ENCODE assay signal across 9 mouse cellular contexts in genomic region chr1:105780079-105780456, GRCm38 (mm10). TPM values are rescaled to one million over a fixed set of nuclear protein-coding genes. Genes with fewer than 3 reads are reported as not detected.
A peak's percentile ranks its signal among the peaks of the same experiment; 100 is the strongest.
DNase-seq lines count a peak whose midpoint lies in the region; ATAC-seq and TF ChIP-seq lines count a peak whose summit lies in the region.
"Had no signal": no experiment of that assay in that cellular context is flagged by ENCODE, and none has a peak within 500 bp of the region (broad histone marks: within the 10 kb centered on the region; RNA-seq: fewer than 3 reads in every experiment).

No protein-coding gene starts in this region.

- H3K4me1 ChIP-seq in heart, embryonic 12.5 days (replicated peaks) = peaks cover 11% of the 10 kb centered on the region
- H3K4me1 ChIP-seq in ES-E14 (ENCODE audit: control insufficient read depth in 2 of 2, insufficient read depth in 2 of 2, low read length in 2 of 2, poor library complexity in 1 of 2) = no peaks in the 10 kb centered on the region
- no peaks in the 10 kb centered on the region for H3K4me1 ChIP-seq in hindbrain, embryonic 11.5 days (replicated peaks; ENCODE audit: control insufficient read depth, insufficient read depth, low read length)
- H3K4me1 ChIP-seq in midbrain, embryonic 11.5 days (ENCODE audit: control insufficient read depth, insufficient read depth, low read length) = no peaks in the 10 kb centered on the region

- 36% methylated on average over 12 of the region's 12 CpGs for WGBS in heart, embryonic 12.5 days
- WGBS in hindbrain, embryonic 11.5 days = 40% methylated on average over 12 of the region's 12 CpGs
- WGBS in midbrain, embryonic 11.5 days = 39% methylated on average over 12 of the region's 12 CpGs

- H3K27me3 ChIP-seq in heart, embryonic 12.5 days (replicated peaks) = peaks cover 48% of the 10 kb centered on the region
- peaks cover 20% of the 10 kb centered on the region for H3K27me3 ChIP-seq in hindbrain, embryonic 11.5 days (ENCODE audit: control insufficient read depth, insufficient read depth, low read length)
- peaks cover 23% of the 10 kb centered on the region for H3K27me3 ChIP-seq in midbrain, embryonic 11.5 days (ENCODE audit: control insufficient read depth, insufficient read depth, low read length)

- ATAC-seq in heart, embryonic 12.5 days (ENCODE audit: insufficient number of reproducible peaks, low FRiP score) = no peak
- no peak for ATAC-seq in hindbrain, embryonic 11.5 days (ENCODE audit: low FRiP score)
- no peak; the same call in 1 of the 2 replicates for ATAC-seq in midbrain, embryonic 11.5 days (ENCODE audit: low FRiP score)

- no peak overlapping the region for H3K27ac ChIP-seq in heart, embryonic 12.5 days (ENCODE audit: poor library complexity, severe bottlenecking)
- no peak overlapping the region for H3K27ac ChIP-seq in ES-E14 (ENCODE audit: insufficient read depth, low read depth, low read length, poor library complexity, severe bottlenecking)
- H3K27ac ChIP-seq in hindbrain, embryonic 11.5 days (ENCODE audit: low read depth, low read length) = no peak overlapping the region
- no peak overlapping the region for H3K27ac ChIP-seq in midbrain, embryonic 11.5 days (ENCODE audit: low read depth, low read length)

- in situ Hi-C loops in ES-E14 (cut with MboI; ENCODE audit: low sequenced_read_pairs in 2 of 2, unreplicated experiment in 2 of 2) = no loop called here

- H3K9ac ChIP-seq in heart, embryonic 12.5 days = peak overlapping the region; percentile 64; the same call in 1 of the 2 replicates
- H3K9ac ChIP-seq in ES-E14 (ENCODE audit: insufficient read depth, low read depth, low read length, poor library complexity, severe bottlenecking) = no peak overlapping the region; the same call in 1 of the 2 replicates
- H3K9ac ChIP-seq in hindbrain, embryonic 11.5 days (ENCODE audit: low read depth, low read length) = no peak overlapping the region
- peak overlapping the region; percentile 58; the same call in 1 of the 2 replicates for H3K9ac ChIP-seq in midbrain, embryonic 11.5 days (ENCODE audit: low read length)

- H3K36me3 ChIP-seq in heart, embryonic 12.5 days = no peaks in the 10 kb centered on the region
- H3K36me3 ChIP-seq in ES-E14 (ENCODE audit: control insufficient read depth, insufficient read depth, low read length, poor library complexity, severe bottlenecking) = no peaks in the 10 kb centered on the region
- H3K36me3 ChIP-seq in hindbrain, embryonic 11.5 days (ENCODE audit: control insufficient read depth, insufficient read depth, low read length) = no peaks in the 10 kb centered on the region
- H3K36me3 ChIP-seq in midbrain, embryonic 11.5 days (ENCODE audit: control insufficient read depth, insufficient read depth, low read length) = no peaks in the 10 kb centered on the region

- peak overlapping the region; percentile 97 for H3K4me2 ChIP-seq in heart, embryonic 12.5 days
- peak overlapping the region; percentile 82 for H3K4me2 ChIP-seq in hindbrain, embryonic 11.5 days (replicated peaks; ENCODE audit: low read depth, low read length)
- peak overlapping the region; percentile 82 for H3K4me2 ChIP-seq in midbrain, embryonic 11.5 days

- peak overlapping the region; percentile 61 for H3K4me3 ChIP-seq in heart, embryonic 12.5 days
- peak overlapping the region; percentile 66 to 79 for H3K4me3 ChIP-seq in ES-E14 (ENCODE audit: insufficient read depth in 1 of 2, low read depth in 1 of 2, low read length in 2 of 2, poor library complexity in 1 of 2, severe bottlenecking in 1 of 2)
- H3K4me3 ChIP-seq in hindbrain, embryonic 11.5 days (ENCODE audit: low read depth, low read length) = peak overlapping the region; percentile 39
- peak overlapping the region; percentile 45 for H3K4me3 ChIP-seq in midbrain, embryonic 11.5 days (ENCODE audit: low read depth, low read length)

- no peaks in the 10 kb centered on the region for H3K9me3 ChIP-seq in heart, embryonic 12.5 days (replicated peaks)
- H3K9me3 ChIP-seq in ES-E14 (ENCODE audit: control insufficient read depth, insufficient read depth, low read depth, low read length) = no peaks in the 10 kb centered on the region
- H3K9me3 ChIP-seq in hindbrain, embryonic 11.5 days (ENCODE audit: control insufficient read depth, low read length) = no peaks in the 10 kb centered on the region
- H3K9me3 ChIP-seq in midbrain, embryonic 11.5 days (ENCODE audit: control insufficient read depth, low read length) = no peaks in the 10 kb centered on the region

- DNase-seq in heart, adult 18-20 months = no peak
- DNase-seq in ES-E14 (ENCODE audit: low read depth, low spot score) = no peak
- no peak for DNase-seq in hindbrain, embryonic 11.5 days (ENCODE audit: low spot score)
- DNase-seq in midbrain, embryonic 11.5 days (ENCODE audit: low spot score, missing footprints) = peak; percentile 83
- no peak for DNase-seq in embryo, embryonic 11 days
- no peak for DNase-seq in ovary, postnatal 14 days (ENCODE audit: low spot score)
- no peak for DNase-seq in left cerebral cortex, adult 8-10 months (ENCODE audit: low spot score in 2 of 2)

TF ChIP-seq in ES-E14, 5 proteins besides CTCF, POLR2A, EP300 and RAD21:
- no peak for TF ChIP-seq MAFK (IDR thresholded peaks at IDR 0.05; ENCODE audit: insufficient read depth, low read depth, low read length)
- no peak for TF ChIP-seq ZC3H11A (IDR thresholded peaks at IDR 0.05; ENCODE audit: borderline replicate concordance, low read depth, low read length)
- TF ChIP-seq ZNF384 (IDR thresholded peaks at IDR 0.05; ENCODE audit: low read depth, low read length) = no peak
- TF ChIP-seq HCFC1 (IDR thresholded peaks at IDR 0.05; ENCODE audit: borderline replicate concordance, insufficient read depth, low read length) = no peak
- no peak for TF ChIP-seq CHD2 (IDR thresholded peaks at IDR 0.05; ENCODE audit: low read depth, low read length)
TF ChIP-seq in ES-E14: peak in this region for 0.

RNA-seq across cellular contexts. Expression of gene Tnfrsf11a, which starts 0.5 kb away (rescaled TPM):
- 0.06 and 0.24 TPM in 2 replicates for polyA plus RNA-seq in heart, embryonic 12.5 days (2016; fragmentation: Nextera tagmentation; extraction: Ambion mirVana)
- total RNA-seq in heart, adult 18-20 months (2021) = 1 to 10 TPM; 1.6 TPM
- total RNA-seq in ES-E14 (2012; rRNA removed) = 2.1 and 2.2 TPM in 2 replicates
- 0.27 and 0.48 TPM in 2 replicates for polyA plus RNA-seq in hindbrain, embryonic 11.5 days (2014; fragmentation: Nextera tagmentation; extraction: Ambion mirVana)
- polyA plus RNA-seq in midbrain, embryonic 11.5 days (2014; fragmentation: Nextera tagmentation; extraction: Ambion mirVana) = 0.26 and 0.44 TPM in 2 replicates
- total RNA-seq in left cerebral cortex, adult 8-10 months (2022) = 1 to 10 TPM; 7.3 to 9.0 (median 8.6) TPM
- total RNA-seq: MEL had no signal

Comparison
In these comparisons a context has a peak if more than half of its experiments do, and no peak if none do; other contexts are left out.
1. H3K9ac ChIP-seq: peak in heart, embryonic 12.5 days (single experiment) and midbrain, embryonic 11.5 days (single experiment); none in ES-E14 (single experiment) and hindbrain, embryonic 11.5 days (single experiment).
2. Peak in every context shown above with its lines, with median percentiles within 50 percentile points of each other: H3K4me2 ChIP-seq and H3K4me3 ChIP-seq.